Mouse (Mus musculus) adrenal gland, postnatal 14 days (tissue): ENCODE data around the gene Mageb4. TPM values are rescaled to one million over a fixed set of nuclear protein-coding genes. Genes with fewer than 3 reads are reported as not detected.
"Not testable (repeated sequence)": the region's sequence is repeated elsewhere in the genome, so short reads cannot be mapped to it uniquely, and the experiment has no call there.

Source experiments
- DNase-seq: peaks from one replicate; pipeline ENCODE4 v3.0.0; 2021; ENCODE audit warnings: mixed read lengths
- long read RNA-seq, 2 experiments: library from polyadenylated mRNA; stranded (forward); transcript quantifications; one replicate each; pipeline ENCODE4 v2.0.0; 2021
- total RNA-seq: library from RNA; stranded (reverse); gene quantifications from 2 replicates; pipeline ENCODE4 v1.2.3, GENCODE M21; 2021

Mageb4 gene
- not detected in 2 replicates for total RNA-seq
- long read RNA-seq, experiment 1, result 0 reads
- long read RNA-seq, experiment 2, result 0 reads

DNA sequence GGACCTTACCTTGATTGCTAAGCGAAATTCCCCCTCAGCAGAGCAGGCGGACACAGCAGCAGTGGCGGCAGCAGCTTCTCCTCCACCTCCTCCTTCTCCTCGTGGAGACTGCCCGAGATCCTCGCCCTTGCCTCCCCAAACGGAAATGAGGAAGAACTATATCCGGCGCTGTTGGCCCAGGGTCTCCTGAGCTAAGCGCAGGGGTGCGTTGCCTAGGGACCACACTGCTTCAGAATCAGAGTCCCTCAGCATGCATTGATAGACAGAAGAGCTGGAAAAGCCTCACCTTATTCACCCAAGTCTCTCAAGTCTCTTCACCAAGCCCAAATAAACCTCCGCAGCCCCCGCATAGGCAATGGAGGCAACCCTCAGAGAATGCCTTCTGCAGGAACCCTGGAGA lies at the start of gene Mageb4:
Gene Mageb4 (minus strand): TSS at position 101 of the 400 bp plus-strand sequence.
- DNase-seq, result not testable (repeated sequence)

GRCm38 (mm10) chrX:86284597-86284996 lies 20.3 kb downstream of the Mageb4 start:
- DNase-seq, result not testable (repeated sequence)

GRCm38 (mm10) chrX:86245950-86246349 lies 58.9 kb downstream of the Mageb4 start:
- not testable (repeated sequence) for DNase-seq

- peak; percentile 9 for DNase-seq
These were observed 67.6 kb downstream of the Mageb4 start for GRCm38 (mm10) chrX:86237246-86237645.

Other genes with a start within 250 kb of the Mageb4 start
- gene Nr0b1, start 113.3 kb downstream of the Mageb4 start, total RNA-seq, result 10.1 and 12.2 TPM in 2 replicates